Mouse (Mus musculus): Measurements from ENCODE around the gene H2afv. TPM values are rescaled to one million over a fixed set of nuclear protein-coding genes. Genes with fewer than 3 reads are reported as not detected.
A peak's percentile ranks its signal among the peaks of the same experiment; 100 is the strongest.

H2afv gene
- polyA plus RNA-seq (2012; ENCODE audit: insufficient read depth, insufficient read length, missing spikeins): 146 and 172 TPM in 2 replicates

- peak within 1 kb of the TSS; percentile 81 for H3K4me3 ChIP-seq (ENCODE audit: insufficient read depth, low read length)
- TF ChIP-seq CTCF (IDR thresholded peaks at IDR 0.05; ENCODE audit: low read depth, low read length) (no peak), POLR2A (IDR thresholded peaks at IDR 0.05; ENCODE audit: borderline replicate concordance, low read depth, low read length) (no peak)
- H3K4me1 ChIP-seq (ENCODE audit: control insufficient read depth, insufficient read depth, low read length): peaks cover 6% of the 10 kb centered on the region
- peak within 1 kb of the TSS; percentile 72 for H3K27ac ChIP-seq (ENCODE audit: insufficient read depth, low read depth, low read length)
Observed at GRCm38 (mm10) chr11:6444077-6444853, at the start of gene H2afv. Gene H2afv (minus strand): TSS chr11:6444443.

- TF ChIP-seq CTCF (IDR thresholded peaks at IDR 0.05; ENCODE audit: low read depth, low read length) (peak; percentile 49), POLR2A (IDR thresholded peaks at IDR 0.05; ENCODE audit: borderline replicate concordance, low read depth, low read length) (no peak)
- H3K4me3 ChIP-seq (ENCODE audit: insufficient read depth, low read length): no peak overlapping the region
- H3K4me1 ChIP-seq (ENCODE audit: control insufficient read depth, insufficient read depth, low read length): peaks cover 15% of the 10 kb centered on the region
- no peak overlapping the region for H3K27ac ChIP-seq (ENCODE audit: insufficient read depth, low read depth, low read length)
Observed at GRCm38 (mm10) chr11:6489691-6490503, 45.7 kb upstream of the H2afv start.

GRCm38 (mm10) chr11:6489257-6489656 lies 45.0 kb upstream of the H2afv start:
- H3K4me1 ChIP-seq (ENCODE audit: control insufficient read depth, insufficient read depth, low read length): peaks cover 21% of the 10 kb centered on the region
- TF ChIP-seq CTCF (IDR thresholded peaks at IDR 0.05; ENCODE audit: low read depth, low read length): no peak
- TF ChIP-seq POLR2A (IDR thresholded peaks at IDR 0.05; ENCODE audit: borderline replicate concordance, low read depth, low read length): no peak
- no peak overlapping the region for H3K27ac ChIP-seq (ENCODE audit: insufficient read depth, low read depth, low read length)
- no peak overlapping the region for H3K4me3 ChIP-seq (ENCODE audit: insufficient read depth, low read length)

GRCm38 (mm10) chr11:6488041-6488684 lies 43.9 kb upstream of the H2afv start:
- Histone ChIP-seq H3K4me1 (ENCODE audit: control insufficient read depth, insufficient read depth, low read length) (peaks cover 25% of the 10 kb centered on the region), H3K4me3 (ENCODE audit: insufficient read depth, low read length) (no peak overlapping the region), H3K27ac (ENCODE audit: insufficient read depth, low read depth, low read length) (no peak overlapping the region)
- no peak for TF ChIP-seq POLR2A (IDR thresholded peaks at IDR 0.05; ENCODE audit: borderline replicate concordance, low read depth, low read length)
- TF ChIP-seq CTCF (IDR thresholded peaks at IDR 0.05; ENCODE audit: low read depth, low read length): no peak

GRCm38 (mm10) chr11:6487496-6487895 lies 43.3 kb upstream of the H2afv start:
- no peak overlapping the region for H3K4me3 ChIP-seq (ENCODE audit: insufficient read depth, low read length)
- TF ChIP-seq CTCF (IDR thresholded peaks at IDR 0.05; ENCODE audit: low read depth, low read length) (no peak), POLR2A (IDR thresholded peaks at IDR 0.05; ENCODE audit: borderline replicate concordance, low read depth, low read length) (no peak)

GRCm38 (mm10) chr11:6486916-6487315 lies 42.7 kb upstream of the H2afv start:
- TF ChIP-seq POLR2A (IDR thresholded peaks at IDR 0.05; ENCODE audit: borderline replicate concordance, low read depth, low read length): no peak
- TF ChIP-seq CTCF (IDR thresholded peaks at IDR 0.05; ENCODE audit: low read depth, low read length): no peak
- no peak overlapping the region for H3K4me3 ChIP-seq (ENCODE audit: insufficient read depth, low read length)
- no peak overlapping the region for H3K27ac ChIP-seq (ENCODE audit: insufficient read depth, low read depth, low read length)
- peaks cover 25% of the 10 kb centered on the region for H3K4me1 ChIP-seq (ENCODE audit: control insufficient read depth, insufficient read depth, low read length)

More at GRCm38 (mm10) chr11:6487496-6487895, 43.3 kb upstream of the H2afv start:
- H3K4me1 ChIP-seq (ENCODE audit: control insufficient read depth, insufficient read depth, low read length): peaks cover 25% of the 10 kb centered on the region
- no peak overlapping the region for H3K27ac ChIP-seq (ENCODE audit: insufficient read depth, low read depth, low read length)

GRCm38 (mm10) chr11:6484244-6484959 lies 40.2 kb upstream of the H2afv start:
- Histone ChIP-seq H3K27ac (ENCODE audit: insufficient read depth, low read depth, low read length) (peak overlapping the region; percentile 38), H3K4me3 (ENCODE audit: insufficient read depth, low read length) (no peak overlapping the region), H3K4me1 (ENCODE audit: control insufficient read depth, insufficient read depth, low read length) (peaks cover 21% of the 10 kb centered on the region)
- TF ChIP-seq POLR2A (IDR thresholded peaks at IDR 0.05; ENCODE audit: borderline replicate concordance, low read depth, low read length): no peak
- TF ChIP-seq CTCF (IDR thresholded peaks at IDR 0.05; ENCODE audit: low read depth, low read length): no peak

GRCm38 (mm10) chr11:6483103-6483502 lies 38.9 kb upstream of the H2afv start:
- Histone ChIP-seq H3K27ac (ENCODE audit: insufficient read depth, low read depth, low read length) (no peak overlapping the region), H3K4me3 (ENCODE audit: insufficient read depth, low read length) (no peak overlapping the region), H3K4me1 (ENCODE audit: control insufficient read depth, insufficient read depth, low read length) (peaks cover 21% of the 10 kb centered on the region)
- no peak for TF ChIP-seq POLR2A (IDR thresholded peaks at IDR 0.05; ENCODE audit: borderline replicate concordance, low read depth, low read length)
- TF ChIP-seq CTCF (IDR thresholded peaks at IDR 0.05; ENCODE audit: low read depth, low read length): no peak

GRCm38 (mm10) chr11:6481669-6482185 lies 37.5 kb upstream of the H2afv start:
- Histone ChIP-seq H3K4me3 (ENCODE audit: insufficient read depth, low read length) (no peak overlapping the region), H3K27ac (ENCODE audit: insufficient read depth, low read depth, low read length) (no peak overlapping the region), H3K4me1 (ENCODE audit: control insufficient read depth, insufficient read depth, low read length) (peaks cover 16% of the 10 kb centered on the region)
- TF ChIP-seq CTCF (IDR thresholded peaks at IDR 0.05; ENCODE audit: low read depth, low read length) (no peak), POLR2A (IDR thresholded peaks at IDR 0.05; ENCODE audit: borderline replicate concordance, low read depth, low read length) (no peak)

Measured in bone marrow macrophage, adult 2 months (primary cell).